Mouse (Mus musculus): ENCODE data around the gene Entr1.

- no peak for TF ChIP-seq CTCF (IDR thresholded peaks at IDR 0.05; ENCODE audit: low read depth)
- TF ChIP-seq EP300 (IDR thresholded peaks at IDR 0.05; ENCODE audit: low read depth): no peak
Observed at GRCm38 (mm10) chr2:26364738-26365465, 24.2 kb downstream of the Entr1 start.

All from heart, postnatal 0 days (tissue).